Mouse (Mus musculus) E14TG2a.4 (cell line): ENCODE data around the gene Cass4.

Source experiments
- CTCF ChIP-seq: conservative IDR thresholded peaks from 2 replicates; pipeline ENCODE4 v1.5.1; 2014; ENCODE audit warnings: low read length
- NANOG ChIP-seq: IDR thresholded peaks from 2 replicates; pipeline ENCODE4 v1.6.1; 2014; ENCODE audit warnings: borderline replicate concordance, low read length, mixed read lengths
- POU5F1 ChIP-seq: IDR thresholded peaks from 2 replicates; pipeline ENCODE4 v1.6.1; 2014; ENCODE audit warnings: low read length, borderline replicate concordance

DNA sequence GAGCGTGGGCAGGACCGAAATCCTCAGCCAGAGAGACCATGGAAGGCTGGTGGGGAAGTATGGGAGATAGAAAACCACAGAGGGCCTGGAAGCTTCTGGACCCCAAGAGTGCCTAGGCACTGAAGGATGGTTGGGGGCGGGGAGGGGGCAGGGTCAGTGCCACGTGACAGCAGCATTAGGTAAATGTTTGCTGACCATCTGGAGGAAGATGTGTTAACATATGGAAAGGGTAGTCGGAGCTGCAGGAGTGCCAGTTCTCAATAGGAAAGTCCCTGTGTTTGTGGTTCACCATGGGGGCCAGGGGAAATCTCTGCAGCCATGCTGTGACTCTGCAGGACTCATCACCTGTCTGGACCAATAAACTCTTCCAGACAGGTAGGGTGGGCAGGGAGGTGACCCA is 20.3 kb downstream of the Cass4 start:
- TF ChIP-seq CTCF (no peak), NANOG (no peak), POU5F1 (no peak)
